Mouse (Mus musculus) ZHBTc4 (cell line): ENCODE measurements around the gene Bak1.

Source experiments
- DNase-seq: peaks from one replicate; pipeline ENCODE4 v3.0.0-alpha.2; 2011; ENCODE audit warnings: low read depth, low spot score

Bak1 gene

DNA sequence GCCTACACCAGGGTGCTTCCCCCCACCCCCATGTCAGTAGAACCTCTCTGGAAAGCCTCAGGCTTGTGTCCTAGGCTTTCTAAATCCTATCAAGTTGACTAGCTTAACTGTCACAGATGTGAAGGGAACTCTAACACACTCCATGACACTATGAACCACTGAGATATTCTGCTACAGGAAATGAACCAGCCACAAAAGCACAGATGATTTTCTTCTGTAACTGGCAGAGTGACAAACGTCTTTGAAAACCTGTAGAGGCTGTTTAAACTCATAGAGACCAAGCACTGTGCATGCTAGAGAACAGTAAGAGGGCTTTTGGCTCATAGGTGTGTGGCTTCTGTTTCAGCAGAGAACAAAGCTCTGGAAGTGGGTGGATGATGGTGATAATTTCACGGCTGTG is 47.8 kb downstream of the Bak1 start:
- DNase-seq = no peak

DNA sequence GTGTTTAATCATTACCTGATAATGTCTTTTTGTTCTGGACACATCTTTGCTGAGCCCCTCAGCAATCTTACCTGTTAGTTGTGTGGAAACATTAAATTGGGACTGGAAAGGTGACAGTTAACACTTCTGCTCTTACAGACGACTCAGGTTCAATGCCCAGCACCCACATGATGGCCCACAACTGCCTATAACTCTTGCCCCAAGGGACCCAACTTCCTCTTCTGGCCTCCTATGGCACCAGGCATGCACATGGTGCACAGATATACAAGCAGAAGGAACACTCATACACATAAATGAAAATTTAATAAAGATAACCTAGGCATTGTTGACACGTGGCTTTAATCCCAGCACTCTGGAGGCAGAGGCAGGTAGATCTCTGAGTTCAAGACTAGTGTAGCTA is 49.4 kb downstream of the Bak1 start:
- DNase-seq = no peak

DNA sequence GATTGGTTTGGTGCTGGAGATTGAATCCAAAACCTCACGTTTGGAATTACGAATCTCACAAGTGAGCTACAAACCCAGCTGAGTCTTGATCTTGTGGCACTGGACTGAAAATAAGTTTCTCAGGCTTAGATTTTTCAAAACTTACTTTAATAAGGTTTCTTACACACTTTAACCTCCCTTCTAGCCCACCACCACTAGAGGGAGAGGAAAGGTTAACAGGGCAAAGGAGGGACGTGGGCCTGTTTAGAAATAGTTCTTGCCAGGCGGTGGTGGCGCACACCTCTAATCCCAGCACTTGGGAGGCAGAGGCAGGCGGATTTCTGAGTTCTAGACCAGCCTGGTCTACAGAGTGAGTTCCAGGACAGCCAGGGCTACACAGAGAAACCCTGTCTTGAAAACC is 51.5 kb downstream of the Bak1 start:
- DNase-seq = peak; percentile 44

DNA sequence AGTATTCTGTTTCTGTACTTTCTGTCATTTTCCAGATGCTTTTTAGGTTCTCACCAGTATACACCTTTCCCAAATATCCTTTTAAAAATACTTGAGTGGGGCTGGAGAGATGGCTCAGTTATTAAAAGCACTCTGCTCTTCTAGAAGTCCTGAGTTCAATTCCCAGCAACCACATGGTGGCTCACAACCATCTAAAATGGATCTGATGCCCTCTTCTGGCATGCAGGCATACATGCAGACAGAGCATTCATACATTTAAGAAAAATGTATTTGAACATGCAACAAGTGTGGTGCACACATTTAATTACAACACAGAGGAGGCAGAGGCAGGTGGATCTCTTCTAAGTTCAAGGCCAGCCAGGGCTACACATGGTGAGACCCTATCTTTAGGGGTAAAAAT is 53.4 kb downstream of the Bak1 start:
- DNase-seq = no peak

DNA sequence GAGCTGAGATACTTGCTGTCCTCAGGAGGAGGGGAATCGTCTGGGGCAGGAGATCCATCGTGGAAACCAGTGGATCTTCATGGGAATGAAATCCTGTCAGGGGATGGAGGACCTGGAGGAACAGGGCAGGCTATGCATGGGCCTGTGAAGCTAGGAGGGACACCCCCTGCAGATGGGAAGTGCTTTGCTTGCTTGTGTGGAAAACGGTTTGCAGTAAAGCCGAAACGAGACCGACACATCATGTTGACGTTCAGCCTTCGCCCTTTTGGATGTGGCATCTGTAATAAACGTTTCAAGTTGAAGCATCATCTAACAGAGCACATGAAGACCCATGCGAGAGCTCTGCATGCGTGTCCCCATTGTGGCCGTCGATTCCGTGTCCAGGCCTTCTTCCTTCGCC is 54.3 kb downstream of the Bak1 start:
- DNase-seq = no peak

DNA sequence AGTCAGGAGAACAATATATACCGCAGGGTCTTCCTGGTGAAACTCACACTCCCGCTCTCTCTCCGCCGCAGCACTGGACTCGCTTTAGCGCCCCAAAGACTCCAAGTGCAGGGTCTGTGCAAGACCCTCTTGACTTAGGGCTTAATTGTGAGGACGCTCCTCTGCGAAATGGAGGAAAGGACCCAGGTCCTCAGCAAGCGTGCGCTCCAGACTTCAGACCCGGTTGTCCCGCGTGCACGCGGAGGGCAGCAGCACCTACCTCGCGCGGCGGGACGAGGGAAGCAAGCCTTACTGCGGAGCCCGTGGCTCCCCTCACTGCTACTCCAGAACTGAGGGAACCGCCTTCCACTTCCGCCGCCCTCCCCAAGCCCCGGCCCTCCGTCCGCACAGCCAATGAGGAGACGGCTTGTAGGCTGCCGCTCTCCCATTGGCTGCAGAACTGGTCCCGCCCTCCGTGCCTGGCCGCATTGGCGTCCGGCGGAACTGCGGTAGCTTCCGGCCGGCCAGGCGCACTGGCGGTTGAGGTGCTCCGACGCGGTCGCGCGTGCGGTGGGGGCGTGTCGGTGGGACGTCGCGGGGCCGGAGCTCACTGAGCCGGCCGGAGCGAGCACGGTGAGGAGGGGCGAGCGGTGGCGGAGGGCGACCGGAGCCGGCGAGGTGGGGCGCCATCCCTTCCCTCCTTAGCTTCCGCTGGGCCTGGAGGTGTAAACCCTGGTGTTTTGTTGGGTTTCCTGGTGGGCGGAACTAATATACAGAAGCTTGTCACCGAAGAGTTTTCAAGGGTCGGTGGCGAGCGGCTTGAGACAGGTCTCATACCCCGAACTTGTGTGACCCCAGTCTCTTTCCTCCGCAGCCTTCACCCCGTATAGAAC is 55.9 kb downstream of the Bak1 start, which contains the start of gene Zbtb9:
Zbtb9 (plus strand) TSS at position 465 of the 872 bp plus-strand sequence.
- DNase-seq = peak; percentile 98

DNA sequence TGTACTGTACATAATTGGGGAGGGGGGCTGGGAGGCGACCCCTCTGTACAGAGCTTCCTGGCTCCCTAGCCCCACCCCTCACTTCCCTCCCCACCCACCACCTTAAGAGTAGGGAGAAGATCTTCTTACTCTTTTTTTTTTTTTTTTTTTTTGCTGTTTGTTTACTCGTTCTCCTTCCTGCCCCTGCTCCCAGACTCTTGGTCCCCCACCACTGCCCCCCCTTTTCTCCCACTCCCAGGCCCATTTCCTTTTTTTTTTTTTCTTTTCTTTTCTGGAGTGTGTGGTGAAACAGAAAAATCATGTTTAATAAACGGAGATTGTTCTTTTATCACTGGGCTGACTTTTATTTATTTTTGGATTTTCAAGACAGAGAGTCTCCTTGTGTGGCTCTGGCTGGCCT is 56.7 kb downstream of the Bak1 start:
- DNase-seq = no peak

DNA sequence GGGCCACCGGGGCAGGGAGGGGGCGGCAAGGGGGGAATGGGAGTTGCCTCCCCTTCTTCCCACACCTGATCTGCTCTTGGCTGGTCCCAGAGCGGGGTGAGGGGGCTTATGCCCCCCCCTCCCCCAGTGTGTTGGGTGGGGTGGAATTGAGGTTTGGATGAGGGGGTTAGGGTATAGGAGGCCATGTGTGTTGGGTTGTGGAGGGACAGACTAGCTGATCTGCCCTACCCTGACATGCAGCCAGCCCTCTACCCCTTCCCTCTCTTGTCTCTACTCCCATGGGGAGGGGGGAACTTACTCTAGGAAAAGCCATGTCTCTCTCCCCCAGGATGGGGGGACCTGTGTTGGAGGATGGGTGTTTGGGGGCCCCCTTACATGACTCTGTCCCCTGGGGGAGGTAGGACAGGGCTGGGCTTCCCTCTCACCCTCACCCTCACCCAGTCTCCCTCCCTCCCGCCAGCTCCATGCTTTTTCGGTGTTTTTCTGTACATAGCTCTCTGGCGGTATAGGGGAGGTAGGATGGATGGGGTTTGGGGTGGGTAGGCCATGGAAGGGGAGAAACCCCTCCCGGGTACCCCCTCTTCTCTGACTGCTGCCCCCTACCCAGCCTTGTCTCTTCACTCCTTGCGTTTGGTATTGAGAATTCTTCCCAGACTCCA is 57.4 kb downstream of the Bak1 start:
- no peak for DNase-seq

DNA sequence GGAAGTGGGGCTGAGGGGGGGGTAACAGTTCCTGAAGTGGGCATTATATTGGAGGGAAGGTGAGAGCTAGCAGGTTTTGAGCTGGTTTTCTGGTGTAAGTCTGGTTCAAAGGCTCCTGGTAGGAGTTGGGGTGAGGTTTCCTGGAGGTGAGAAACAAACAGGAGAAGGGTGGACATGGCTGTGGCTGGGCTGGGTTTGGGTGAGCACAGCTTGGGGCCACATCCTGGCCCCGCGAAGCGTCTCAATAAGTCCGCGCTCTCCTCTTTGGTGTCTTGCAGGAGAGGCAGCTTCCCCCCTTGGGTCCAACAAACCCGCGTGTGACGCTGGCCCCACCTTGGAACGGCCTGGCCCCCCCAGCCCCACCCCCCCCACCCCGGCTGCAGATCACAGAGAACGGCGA is 58.6 kb downstream of the Bak1 start:
- DNase-seq = no peak
